Mouse (Mus musculus) adrenal gland, postnatal 0 days (tissue): ENCODE results near the gene Kbtbd7. TPM values are rescaled to one million over a fixed set of nuclear protein-coding genes. Genes with fewer than 3 reads are reported as not detected.

ENCODE experiments used
- polyA plus RNA-seq: library from polyadenylated mRNA; unstranded; fragments of >200 nt; fragmentation: Nextera tagmentation; extraction: Ambion mirVana; gene quantifications from 2 replicates; pipeline ENCODE4 v1.2.1, GENCODE M21; 2015

Kbtbd7 gene
- polyA plus RNA-seq, result 4.8 and 5.6 TPM in 2 replicates

GRCm38 (mm10) chr14:79425979-79426729, at the start of gene Kbtbd7:
Gene Kbtbd7 (plus strand): TSS chr14:79426511.

GRCm38 (mm10) chr14:79390265-79390926, 35.9 kb upstream of the Kbtbd7 start, which contains the start of gene Naa16:
Gene Naa16 (minus strand): TSS chr14:79390778.

GRCm38 (mm10) chr14:79397321-79398122, 28.8 kb upstream of the Kbtbd7 start, which contains the start of gene Mtrf1:
Gene Mtrf1 (plus strand): TSS chr14:79397772.

GRCm38 (mm10) chr14:79451681-79452590, 25.6 kb downstream of the Kbtbd7 start, which contains the start of gene Kbtbd6:
Gene Kbtbd6 (plus strand): TSS chr14:79451835.

Other genes starting within 250 kb of the Kbtbd7 start
- gene Zfp957, start 179.1 kb upstream of the Kbtbd7 start, polyA plus RNA-seq, result not detected in 2 replicates
- gene Rgcc, start 124.9 kb upstream of the Kbtbd7 start, polyA plus RNA-seq, result 102 and 110 TPM in 2 replicates
- gene Naa16, start 35.7 kb upstream of the Kbtbd7 start, polyA plus RNA-seq, result 10.1 and 23.3 TPM in 2 replicates
- 19.1 and 21.1 TPM in 2 replicates for gene Mtrf1, start 28.7 kb upstream of the Kbtbd7 start, polyA plus RNA-seq
- gene Kbtbd6, start 25.3 kb downstream of the Kbtbd7 start, polyA plus RNA-seq, result 0.59 and 0.66 TPM in 2 replicates
- gene Elf1, start 54.7 kb downstream of the Kbtbd7 start, polyA plus RNA-seq, result 7.1 and 11.2 TPM in 2 replicates
- gene Wbp4, start 55.0 kb downstream of the Kbtbd7 start, polyA plus RNA-seq, result 36.4 and 43.0 TPM in 2 replicates
- 119 and 123 TPM in 2 replicates for gene Sugt1, start 161.2 kb downstream of the Kbtbd7 start, polyA plus RNA-seq
- 1.4 and 2.2 TPM in 2 replicates for gene Cnmd, start 235.7 kb downstream of the Kbtbd7 start, polyA plus RNA-seq